Mouse (Mus musculus) heart, postnatal 0 days (tissue): ENCODE data around the gene Szrd1.

Source experiments
- CTCF ChIP-seq: IDR thresholded peaks from 2 replicates; pipeline ENCODE4 v1.5.1; 2016; ENCODE audit warnings: antibody characterized with exemption, control low read depth, low read depth
- EP300 ChIP-seq: IDR thresholded peaks from 2 replicates; pipeline ENCODE4 v1.6.1; 2016; ENCODE audit warnings: antibody characterized with exemption, low read depth

- TF ChIP-seq EP300 (no peak), CTCF (no peak)
Measured at GRCm38 (mm10) chr4:141131531-141132061, 8.0 kb downstream of the Szrd1 start.
